Mouse (Mus musculus): ENCODE measurements around the gene Uqcc3. TPM values are rescaled to one million over a fixed set of nuclear protein-coding genes. Genes with fewer than 3 reads are reported as not detected.

The Uqcc3 gene
- total RNA-seq, 2 experiments from 2014 or later = 39.9 to 75.6 TPM

Other genes starting within 250 kb of the Uqcc3 start
Only the 30 nearest of the 32 such genes appear.
- 26.3 and 32.6 TPM in 2 replicates for gene Slc3a2, start 157.6 kb downstream of the Uqcc3 start, total RNA-seq (2015)
- 31.6 and 34.1 TPM in 2 replicates for gene Slc3a2, start 157.6 kb downstream of the Uqcc3 start, total RNA-seq (2017)
- gene Wdr74, start 145.1 kb downstream of the Uqcc3 start, total RNA-seq (2015) = 30.3 and 37.1 TPM in 2 replicates
- gene Wdr74, start 145.1 kb downstream of the Uqcc3 start, total RNA-seq (2017) = 38.2 and 38.5 TPM in 2 replicates
- 0.83 TPM in 1 of 2 replicates, not detected in the other for gene 1700092M07Rik, start 140.2 kb downstream of the Uqcc3 start, total RNA-seq (2015)
- 1.3 TPM in 1 of 2 replicates, not detected in the other for gene 1700092M07Rik, start 140.2 kb downstream of the Uqcc3 start, total RNA-seq (2017)
- gene Stx5a, start 139.5 kb downstream of the Uqcc3 start, total RNA-seq (2015) = 40.9 and 55.3 TPM in 2 replicates
- gene Stx5a, start 139.5 kb downstream of the Uqcc3 start, total RNA-seq (2017) = 40.8 and 65.6 TPM in 2 replicates
- gene Nxf1, start 123.8 kb downstream of the Uqcc3 start, total RNA-seq (2015) = 257 and 292 TPM in 2 replicates
- gene Nxf1, start 123.8 kb downstream of the Uqcc3 start, total RNA-seq (2017) = 69.7 and 76.0 TPM in 2 replicates
- gene Tmem223, start 109.9 kb downstream of the Uqcc3 start, total RNA-seq (2015) = 28.1 and 36.6 TPM in 2 replicates
- 11.6 and 12.0 TPM in 2 replicates for gene Tmem223, start 109.9 kb downstream of the Uqcc3 start, total RNA-seq (2017)
- 172 and 177 TPM in 2 replicates for gene Tmem179b, start 106.5 kb downstream of the Uqcc3 start, total RNA-seq (2015)
- gene Tmem179b, start 106.5 kb downstream of the Uqcc3 start, total RNA-seq (2017) = 98.4 and 108 TPM in 2 replicates
- 5.1 and 6.2 TPM in 2 replicates for gene Taf6l, start 94.5 kb downstream of the Uqcc3 start, total RNA-seq (2015)
- 8.9 and 9.8 TPM in 2 replicates for gene Taf6l, start 94.5 kb downstream of the Uqcc3 start, total RNA-seq (2017)
- gene Polr2g, start 82.3 kb downstream of the Uqcc3 start, total RNA-seq (2015) = 124 and 125 TPM in 2 replicates
- 54.1 and 58.2 TPM in 2 replicates for gene Polr2g, start 82.3 kb downstream of the Uqcc3 start, total RNA-seq (2017)
- gene Zbtb3, start 78.4 kb downstream of the Uqcc3 start, total RNA-seq (2015) = 0.62 and 2.3 TPM in 2 replicates
- gene Zbtb3, start 78.4 kb downstream of the Uqcc3 start, total RNA-seq (2017) = 1.8 and 2.5 TPM in 2 replicates
- gene Ttc9c, start 61.6 kb downstream of the Uqcc3 start, total RNA-seq (2015) = 28.6 and 31.0 TPM in 2 replicates
- gene Ttc9c, start 61.6 kb downstream of the Uqcc3 start, total RNA-seq (2017) = 53.6 and 63.7 TPM in 2 replicates
- gene Hnrnpul2, start 60.9 kb downstream of the Uqcc3 start, total RNA-seq (2015) = 52.3 and 56.0 TPM in 2 replicates
- 72.8 and 94.4 TPM in 2 replicates for gene Hnrnpul2, start 60.9 kb downstream of the Uqcc3 start, total RNA-seq (2017)
- not detected in 2 replicates for gene AC129217.1, start 51.1 kb downstream of the Uqcc3 start, total RNA-seq (2015)
- 1.8 and 5.9 TPM in 2 replicates for gene AC129217.1, start 51.1 kb downstream of the Uqcc3 start, total RNA-seq (2017)
- 84.8 and 97.8 TPM in 2 replicates for gene Bscl2, start 43.5 kb downstream of the Uqcc3 start, total RNA-seq (2015)
- gene Bscl2, start 43.5 kb downstream of the Uqcc3 start, total RNA-seq (2017) = 48.1 and 49.6 TPM in 2 replicates
- 0.16 TPM in 1 of 2 replicates, not detected in the other for gene Gng3, start 41.7 kb downstream of the Uqcc3 start, total RNA-seq (2015)
- gene Gng3, start 41.7 kb downstream of the Uqcc3 start, total RNA-seq (2017) = not detected in 2 replicates
- gene Lrrn4cl, start 30.2 kb downstream of the Uqcc3 start, total RNA-seq (2015) = 0.16 and 0.55 TPM in 2 replicates
- gene Lrrn4cl, start 30.2 kb downstream of the Uqcc3 start, total RNA-seq (2017) = 0.12 TPM in 1 of 2 replicates, not detected in the other
- 63.2 and 66.8 TPM in 2 replicates for gene Ubxn1, start 9.4 kb downstream of the Uqcc3 start, total RNA-seq (2015)
- 149 and 168 TPM in 2 replicates for gene Ubxn1, start 9.4 kb downstream of the Uqcc3 start, total RNA-seq (2017)
- 29.0 and 50.8 TPM in 2 replicates for gene Lbhd1, start 2.8 kb upstream of the Uqcc3 start, total RNA-seq (2015)
- gene Lbhd1, start 2.8 kb upstream of the Uqcc3 start, total RNA-seq (2017) = 5.2 and 7.5 TPM in 2 replicates
- not detected in 2 replicates for gene Gm49403, start 3.0 kb upstream of the Uqcc3 start, total RNA-seq (2015)
- gene Gm49403, start 3.0 kb upstream of the Uqcc3 start, total RNA-seq (2017) = not detected in 2 replicates
- 43.9 and 64.0 TPM in 2 replicates for gene 1810009A15Rik, start 7.9 kb upstream of the Uqcc3 start, total RNA-seq (2015)
- gene 1810009A15Rik, start 7.9 kb upstream of the Uqcc3 start, total RNA-seq (2017) = 61.2 and 66.3 TPM in 2 replicates
- gene Gm49416, start 8.0 kb upstream of the Uqcc3 start, total RNA-seq (2015) = 0.27 TPM in 1 of 2 replicates, not detected in the other
- gene Gm49416, start 8.0 kb upstream of the Uqcc3 start, total RNA-seq (2017) = 0.85 TPM in 1 of 2 replicates, not detected in the other
- 9.1 and 9.3 TPM in 2 replicates for gene Ints5, start 12.1 kb upstream of the Uqcc3 start, total RNA-seq (2015)
- gene Ints5, start 12.1 kb upstream of the Uqcc3 start, total RNA-seq (2017) = 10.2 and 11.3 TPM in 2 replicates
- gene Ganab, start 17.1 kb upstream of the Uqcc3 start, total RNA-seq (2015) = 69.0 and 71.3 TPM in 2 replicates
- 51.7 and 58.4 TPM in 2 replicates for gene Ganab, start 17.1 kb upstream of the Uqcc3 start, total RNA-seq (2017)
- gene B3gat3, start 39.5 kb upstream of the Uqcc3 start, total RNA-seq (2015) = 19.5 and 23.3 TPM in 2 replicates
- 28.9 and 29.8 TPM in 2 replicates for gene B3gat3, start 39.5 kb upstream of the Uqcc3 start, total RNA-seq (2017)
- 1.4 and 1.8 TPM in 2 replicates for gene Rom1, start 48.4 kb upstream of the Uqcc3 start, total RNA-seq (2015)
- 0.81 and 3.2 TPM in 2 replicates for gene Rom1, start 48.4 kb upstream of the Uqcc3 start, total RNA-seq (2017)
- 17.1 and 18.0 TPM in 2 replicates for gene Eml3, start 48.6 kb upstream of the Uqcc3 start, total RNA-seq (2015)
- 29.3 and 32.0 TPM in 2 replicates for gene Eml3, start 48.6 kb upstream of the Uqcc3 start, total RNA-seq (2017)
- 47.3 and 53.3 TPM in 2 replicates for gene Mta2, start 61.0 kb upstream of the Uqcc3 start, total RNA-seq (2015)
- 98.8 and 106 TPM in 2 replicates for gene Mta2, start 61.0 kb upstream of the Uqcc3 start, total RNA-seq (2017)
- gene Tut1, start 72.9 kb upstream of the Uqcc3 start, total RNA-seq (2015) = 1.7 and 2.9 TPM in 2 replicates
- 8.8 and 9.9 TPM in 2 replicates for gene Tut1, start 72.9 kb upstream of the Uqcc3 start, total RNA-seq (2017)
- gene Eef1g, start 86.1 kb upstream of the Uqcc3 start, total RNA-seq (2015) = 319 and 343 TPM in 2 replicates
- gene Eef1g, start 86.1 kb upstream of the Uqcc3 start, total RNA-seq (2017) = 206 and 209 TPM in 2 replicates
- gene Ahnak, start 108.4 kb upstream of the Uqcc3 start, total RNA-seq (2015) = 372 and 397 TPM in 2 replicates
- 659 and 727 TPM in 2 replicates for gene Ahnak, start 108.4 kb upstream of the Uqcc3 start, total RNA-seq (2017)